Mouse (Mus musculus): Measurements from ENCODE around the gene Gm10135. TPM values are rescaled to one million over a fixed set of nuclear protein-coding genes. Genes with fewer than 3 reads are reported as not detected.
"Not testable (repeated sequence)": the region's sequence is repeated elsewhere in the genome, so short reads cannot be mapped to it uniquely, and the experiment has no call there.

Gene Gm10135
- total RNA-seq, 2 experiments from 2014 or later = not detected

DNA sequence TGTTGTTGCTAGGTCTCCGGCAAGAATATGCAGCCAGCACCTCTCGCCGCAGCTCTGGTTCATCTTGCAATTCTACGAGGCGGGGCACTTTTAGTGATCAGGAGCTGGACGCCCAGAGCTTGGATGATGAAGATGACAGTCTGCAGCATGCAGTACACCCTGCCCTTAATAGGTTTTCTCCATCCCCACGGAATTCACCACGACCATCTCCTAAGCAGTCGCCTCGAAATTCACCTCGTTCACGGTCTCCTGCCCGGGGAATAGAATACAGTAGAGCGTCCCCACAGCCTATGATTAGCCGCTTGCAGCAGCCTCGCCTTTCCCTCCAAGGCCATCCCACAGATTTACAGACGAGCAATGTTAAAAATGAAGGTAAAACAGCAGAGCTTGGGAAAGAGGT, 17.2 kb downstream of the Gm10135 start:
- DNase-seq = no peak

DNA sequence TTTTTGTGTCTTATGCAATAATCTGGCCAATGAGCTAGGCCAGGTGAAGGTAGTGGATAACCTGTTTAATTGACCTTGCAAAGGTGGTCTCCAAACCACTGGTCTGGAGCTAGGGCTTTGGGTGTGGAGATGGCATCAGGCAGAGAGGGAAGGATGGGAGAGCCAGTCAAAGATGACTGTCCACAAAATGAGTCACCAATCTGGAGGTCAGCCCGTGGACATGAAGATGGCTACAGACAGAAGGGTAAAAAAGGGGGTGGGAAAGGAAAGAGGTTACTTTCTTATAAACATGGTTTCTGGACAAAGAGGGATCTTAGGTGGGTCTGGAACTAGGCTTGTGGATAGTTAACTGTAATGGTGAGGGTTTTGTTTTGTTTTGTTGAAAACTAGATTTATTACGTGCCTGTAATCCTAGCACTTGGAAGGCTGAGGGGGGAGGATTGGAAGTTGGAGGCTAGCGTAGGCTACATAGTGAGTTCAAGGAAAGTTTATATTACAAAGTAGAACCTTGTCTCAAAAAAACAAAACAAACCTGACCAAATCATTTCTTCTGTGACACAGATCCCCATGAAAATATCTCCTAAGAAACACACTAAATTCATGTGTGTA, 20.4 kb downstream of the Gm10135 start:
- no peak for DNase-seq

DNA sequence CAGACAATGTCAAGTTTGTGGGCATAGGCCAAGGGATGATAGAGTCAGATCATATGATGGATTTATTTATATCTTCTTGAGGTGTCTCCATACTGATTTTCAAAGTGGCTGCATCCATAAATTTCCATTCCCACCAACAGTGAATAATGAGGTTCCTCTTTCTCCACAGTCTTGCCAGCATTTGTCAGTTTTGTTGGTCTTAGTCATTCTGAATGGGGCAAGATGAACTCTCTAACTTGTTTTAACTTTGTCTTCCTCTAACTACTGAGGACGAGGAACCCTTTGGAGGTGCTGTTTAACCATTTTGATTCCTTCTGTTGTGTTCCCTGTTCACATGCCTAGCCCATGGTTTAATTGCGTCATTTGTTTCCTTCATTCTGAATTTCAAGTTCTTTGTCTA, 24.2 kb downstream of the Gm10135 start:
- no peak for DNase-seq

DNA sequence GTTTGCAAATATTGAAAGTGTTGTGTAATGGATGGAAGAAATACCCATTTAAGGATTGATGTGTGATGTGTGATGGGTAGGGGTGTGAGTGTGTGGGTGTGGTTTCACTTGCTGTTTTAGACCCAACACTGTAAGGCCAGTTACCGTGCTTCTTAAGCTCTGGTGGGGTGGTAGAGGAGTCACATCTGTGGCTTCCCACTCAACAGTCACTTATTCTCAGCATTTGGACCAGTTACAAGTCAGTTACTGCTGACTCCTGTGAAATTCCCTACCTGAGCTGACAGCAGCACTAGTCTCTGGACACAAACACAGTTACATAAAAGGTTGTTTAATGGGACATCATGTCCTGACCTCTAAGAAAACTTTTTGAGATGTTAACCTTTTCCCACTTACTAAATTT, 26.4 kb downstream of the Gm10135 start:
- no peak for DNase-seq

DNA sequence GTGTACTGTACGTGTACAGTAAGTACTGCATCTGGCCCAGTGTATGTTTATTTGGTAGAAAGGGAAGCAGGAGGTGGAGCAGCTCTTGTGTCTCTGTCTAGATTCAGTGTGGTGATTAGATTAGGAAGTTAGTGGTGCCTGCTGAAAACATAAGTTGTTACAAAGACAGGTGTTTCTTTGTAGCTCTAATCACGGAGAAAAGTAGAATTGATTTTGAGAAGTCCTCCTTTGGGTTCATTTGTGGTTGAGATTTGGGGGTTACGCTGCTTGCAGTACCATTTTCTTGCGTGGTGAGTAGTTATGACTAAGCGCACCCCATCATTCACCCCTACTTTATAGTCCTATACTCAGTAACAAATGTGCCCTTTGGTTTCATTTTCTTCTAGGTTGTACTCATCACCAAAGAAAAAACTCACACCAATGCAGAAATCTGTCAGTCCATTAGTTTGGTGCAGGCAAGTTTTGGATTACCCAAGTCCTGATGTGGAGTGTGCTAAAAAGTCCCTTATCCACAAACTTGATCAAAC, 33.5 kb downstream of the Gm10135 start:
- DNase-seq = no peak

DNA sequence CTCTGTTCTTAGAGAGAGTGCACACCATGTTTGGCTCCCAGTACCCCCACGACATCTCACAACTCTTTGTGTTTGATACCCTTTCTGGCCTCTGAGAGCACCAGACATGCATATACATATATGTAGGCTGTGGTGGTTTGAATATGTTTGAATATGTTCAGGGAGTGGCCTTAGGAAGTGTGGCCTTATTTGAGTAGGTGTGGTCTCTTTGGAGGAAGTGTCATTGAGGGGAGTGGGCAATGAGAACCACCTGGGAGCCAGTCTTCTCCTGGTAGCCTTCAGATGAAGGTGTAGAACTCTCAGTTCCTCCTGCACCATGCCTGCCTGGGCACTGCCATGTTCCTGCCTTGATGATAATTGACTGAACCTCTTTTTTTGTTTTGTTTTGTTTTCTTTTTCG, 35.2 kb downstream of the Gm10135 start:
- DNase-seq = no peak

DNA sequence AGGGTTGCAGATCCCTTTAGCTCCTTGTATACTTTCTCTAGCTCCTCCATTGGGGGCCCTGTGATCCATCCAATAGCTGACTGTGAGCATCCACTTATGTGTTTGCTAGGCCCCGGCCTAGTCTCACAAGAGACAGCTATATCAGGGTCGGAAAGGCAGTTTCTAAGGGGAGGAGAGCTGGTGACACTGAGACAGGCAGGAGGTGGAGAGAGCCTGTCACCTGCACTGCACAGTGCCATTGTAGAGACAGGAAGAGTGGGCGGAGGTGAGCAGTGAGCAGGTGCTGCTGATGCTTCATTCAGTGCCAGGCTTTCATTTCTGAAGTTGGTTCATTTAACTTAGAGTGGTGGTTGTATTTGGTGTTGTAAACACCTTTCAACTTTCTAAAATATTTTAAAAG, 36.1 kb downstream of the Gm10135 start:
- not testable (repeated sequence) for DNase-seq

DNA sequence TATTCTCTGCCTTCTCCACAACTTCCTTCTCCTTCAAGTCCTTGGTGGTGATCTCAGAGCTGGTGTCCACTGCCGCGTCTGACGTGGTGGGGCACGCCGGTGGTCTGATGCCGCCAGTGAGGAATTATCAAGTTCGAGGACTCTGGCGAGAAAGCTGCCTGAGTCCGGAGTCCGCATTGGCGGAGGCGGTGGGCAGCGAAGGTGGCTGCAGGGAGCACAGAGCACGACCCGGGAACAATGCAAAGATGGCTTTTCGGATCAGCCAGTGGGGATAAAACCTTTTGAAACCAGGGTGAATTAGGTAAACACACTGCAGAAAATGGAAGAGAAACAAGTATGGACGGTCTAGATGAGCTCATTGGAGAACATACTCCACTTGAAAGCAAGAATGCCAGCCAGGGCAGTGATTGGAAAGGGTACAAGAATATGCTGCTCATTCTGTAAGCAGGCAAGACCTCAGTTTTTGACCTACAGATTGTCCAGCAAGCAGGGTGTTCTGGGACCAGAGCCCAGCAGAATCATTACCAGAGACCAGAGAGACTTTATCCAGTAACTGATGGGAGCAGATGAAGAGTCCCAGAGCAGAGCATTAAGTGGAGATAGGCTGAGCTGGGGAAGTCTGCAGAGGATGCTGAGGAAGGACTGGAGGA, 41.4 kb downstream of the Gm10135 start:
- no peak for DNase-seq

DNA sequence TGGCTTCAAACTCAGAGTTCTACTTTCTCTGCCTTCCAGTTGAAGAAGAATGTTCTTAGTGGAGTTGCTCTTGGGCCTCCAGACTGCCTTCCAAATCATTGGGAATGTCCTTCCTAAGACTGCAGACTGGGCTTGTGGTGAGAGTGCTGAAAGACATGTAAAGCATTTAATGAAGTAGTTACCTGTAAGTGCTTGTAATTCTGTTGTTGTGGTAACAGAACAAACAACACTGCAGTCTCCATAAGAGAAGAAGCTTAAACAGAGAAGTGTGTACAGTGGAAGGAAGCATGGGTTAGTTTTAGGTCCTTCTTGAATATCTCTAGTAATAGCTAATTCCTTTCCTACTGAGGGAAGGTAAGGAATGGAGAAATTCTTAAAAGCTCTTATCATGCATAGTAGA, 47.4 kb downstream of the Gm10135 start:
- DNase-seq = no peak

DNA sequence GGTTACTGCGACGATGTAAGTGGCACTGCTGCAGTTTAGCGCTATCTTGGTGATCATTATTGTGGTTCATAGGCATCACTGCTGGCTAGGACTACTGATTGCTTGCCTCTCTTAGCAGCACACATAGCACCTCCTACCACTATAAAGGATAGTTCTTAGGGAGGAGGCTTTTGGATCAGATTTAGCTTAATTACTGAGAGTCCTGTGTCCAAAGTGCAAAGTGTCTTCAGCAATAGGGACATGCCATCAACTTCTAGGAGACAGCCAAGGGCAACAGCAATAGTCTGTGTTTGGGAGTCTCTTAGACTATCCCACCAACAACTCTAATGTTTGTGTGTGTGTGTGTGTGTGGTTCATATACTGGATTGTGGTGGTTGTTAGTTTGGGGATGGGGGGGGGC, 51.7 kb downstream of the Gm10135 start:
- DNase-seq = no peak

DNA sequence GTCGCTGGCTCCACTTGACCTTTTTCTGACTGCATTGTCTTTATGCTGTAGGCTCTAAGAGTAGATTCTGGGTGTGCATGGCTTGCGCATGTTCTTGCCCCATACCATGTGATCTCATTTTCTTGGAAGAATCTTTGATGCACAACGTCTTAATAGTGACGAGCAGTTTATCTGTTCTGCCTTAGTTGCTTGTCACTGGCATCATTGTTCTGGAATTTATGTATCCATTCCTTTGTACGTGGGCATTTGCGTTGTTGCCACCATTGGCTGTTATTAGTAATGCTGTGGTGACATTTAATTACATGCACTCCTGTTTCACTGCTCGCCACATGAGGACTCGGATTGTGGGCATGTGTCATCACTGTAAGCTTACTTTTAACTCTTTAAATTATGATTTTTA, 53.3 kb downstream of the Gm10135 start:
- no peak for DNase-seq

DNA sequence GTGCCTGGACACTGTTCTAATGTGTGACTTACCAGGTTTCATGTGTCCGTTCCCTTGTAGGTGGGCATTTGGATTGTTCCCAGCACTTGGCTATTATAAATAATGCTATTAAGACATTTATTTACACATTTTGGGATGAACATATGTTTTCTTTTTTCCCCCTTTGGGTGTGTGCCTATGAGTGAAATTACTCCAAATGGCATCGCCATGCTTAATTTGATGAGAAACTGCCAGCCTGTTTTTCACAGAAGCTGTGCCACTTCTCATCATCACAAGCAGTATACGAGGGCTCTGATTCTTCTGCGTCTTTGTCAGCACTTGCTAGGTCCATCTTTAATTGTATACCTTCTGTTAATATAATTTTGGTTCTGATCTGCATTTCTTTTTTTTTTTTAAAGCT, 54.1 kb downstream of the Gm10135 start:
- no peak for DNase-seq

DNA sequence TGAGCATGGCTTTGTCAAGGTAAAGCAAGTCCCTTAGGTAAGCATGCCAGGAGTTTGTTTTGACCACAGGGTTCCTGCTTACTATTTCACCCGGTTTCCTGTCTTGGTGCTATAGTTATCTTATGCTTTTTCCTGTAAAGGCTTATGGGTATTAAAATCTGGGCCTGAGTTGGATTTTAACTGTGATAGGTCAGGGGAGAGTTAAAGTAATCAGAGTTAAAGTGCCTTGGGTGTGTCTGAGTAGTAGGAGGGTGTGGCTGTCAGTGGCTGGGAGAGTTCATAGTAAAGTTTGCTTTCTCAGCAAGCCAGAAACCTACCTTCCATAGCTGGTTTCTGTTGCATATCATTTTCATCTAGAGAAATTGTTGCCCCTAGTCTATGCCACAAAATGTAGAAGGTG, 57.7 kb downstream of the Gm10135 start:
- DNase-seq = no peak

DNA sequence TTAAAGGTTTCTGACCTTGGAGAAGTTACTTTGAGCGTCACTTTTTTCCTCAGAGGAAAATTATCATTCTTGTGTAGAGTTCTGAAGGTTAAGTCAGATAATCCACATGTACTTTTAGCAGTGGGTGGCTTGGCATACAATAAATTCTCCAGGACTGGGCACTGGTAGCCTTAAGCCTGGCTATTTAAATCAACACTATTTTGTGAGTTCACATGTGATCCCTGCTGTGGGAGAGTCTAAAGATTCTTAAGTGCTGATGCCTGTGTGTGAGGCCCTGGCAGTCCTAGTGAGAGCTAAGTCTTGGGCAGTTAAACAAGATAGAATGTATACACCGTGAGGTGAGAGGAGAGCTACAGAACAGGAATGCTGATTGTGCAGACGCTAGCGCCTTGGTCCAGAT, 58.5 kb downstream of the Gm10135 start:
- DNase-seq = no peak

Other genes with a start within 250 kb of the Gm10135 start
- under 1 TPM; 0.23 to 0.45 TPM for gene Txk, start 221.9 kb downstream of the Gm10135 start, total RNA-seq (2021)
- gene Tec, start 106.2 kb downstream of the Gm10135 start, total RNA-seq (2021) = 10 to 100 TPM; 13.2 TPM
- gene Slain2, start 60.4 kb downstream of the Gm10135 start, total RNA-seq (2021) = 100 to 1,000 TPM; 116 to 121 TPM
- under 1 TPM; 0.12 to 0.63 TPM for gene Slc10a4, start 32.2 kb upstream of the Gm10135 start, total RNA-seq (2021)